Mouse (Mus musculus): ENCODE measurements around the gene Dffb. TPM values are rescaled to one million over a fixed set of nuclear protein-coding genes. Genes with fewer than 3 reads are reported as not detected.
"Not testable (repeated sequence)": the region's sequence is repeated elsewhere in the genome, so short reads cannot be mapped to it uniquely, and the experiment has no call there.

Dffb gene
- total RNA-seq, 2 experiments from 2014 or later: 15.1 to 17.9 TPM

DNA sequence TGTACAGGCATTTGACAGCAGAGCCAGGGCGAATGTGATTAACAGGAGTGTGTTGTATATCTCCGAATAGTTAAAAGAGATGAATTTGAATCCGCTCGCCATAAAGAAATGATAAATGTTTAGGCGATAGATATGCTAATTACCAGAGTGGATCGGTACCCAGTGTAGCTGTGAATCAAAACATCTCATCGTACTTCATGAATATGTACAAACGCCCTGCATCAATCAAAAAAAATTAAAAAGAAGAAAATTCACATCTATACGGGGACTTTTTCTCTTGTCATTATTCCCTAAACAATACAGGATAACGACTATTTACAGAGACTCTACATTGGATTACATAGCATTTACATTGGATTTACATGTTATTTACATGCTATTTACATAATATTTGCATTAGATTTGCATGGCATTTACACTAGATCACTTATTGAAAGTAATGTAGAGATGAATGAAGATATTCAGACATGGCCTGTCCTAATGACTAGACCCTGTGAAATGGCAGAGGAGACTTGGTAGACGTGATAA lies 46.1 kb downstream of the Dffb start:
- no peak overlapping the region for H3K4me3 ChIP-seq
- intact Hi-C loops (cut with DNase I): no loop called here
- no peak for TF ChIP-seq CTCF (IDR thresholded peaks at IDR 0.05)
- DNase-seq (ENCODE audit: extremely low spot score in 1 of 2, low spot score in 2 of 2): no peak
- H3K27ac ChIP-seq: no peak overlapping the region

DNA sequence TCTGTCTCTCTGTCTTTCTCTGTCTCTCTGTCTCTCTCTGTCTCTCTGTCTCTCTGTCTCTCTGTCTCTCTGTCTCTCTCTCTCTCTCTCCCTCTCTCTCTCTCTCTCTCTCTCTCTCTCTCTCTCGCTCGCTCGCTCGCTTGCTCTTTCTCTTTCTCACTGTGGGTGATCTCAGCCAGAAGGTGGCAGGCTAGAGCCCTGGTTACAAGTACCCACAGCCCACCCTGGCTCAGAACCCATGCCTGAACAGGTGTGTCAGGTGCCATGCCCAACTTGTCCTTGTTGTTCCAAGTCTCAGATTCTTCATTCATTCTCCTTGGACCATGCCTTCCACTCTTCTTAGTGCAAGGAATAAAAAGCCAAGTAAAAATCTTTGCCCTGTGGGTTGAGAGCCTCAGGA lies 52.8 kb downstream of the Dffb start:
- H3K27ac ChIP-seq; intact Hi-C loops (cut with DNase I); H3K4me3 ChIP-seq; DNase-seq (ENCODE audit: extremely low spot score in 1 of 2, low spot score in 2 of 2): not testable (repeated sequence)

DNA sequence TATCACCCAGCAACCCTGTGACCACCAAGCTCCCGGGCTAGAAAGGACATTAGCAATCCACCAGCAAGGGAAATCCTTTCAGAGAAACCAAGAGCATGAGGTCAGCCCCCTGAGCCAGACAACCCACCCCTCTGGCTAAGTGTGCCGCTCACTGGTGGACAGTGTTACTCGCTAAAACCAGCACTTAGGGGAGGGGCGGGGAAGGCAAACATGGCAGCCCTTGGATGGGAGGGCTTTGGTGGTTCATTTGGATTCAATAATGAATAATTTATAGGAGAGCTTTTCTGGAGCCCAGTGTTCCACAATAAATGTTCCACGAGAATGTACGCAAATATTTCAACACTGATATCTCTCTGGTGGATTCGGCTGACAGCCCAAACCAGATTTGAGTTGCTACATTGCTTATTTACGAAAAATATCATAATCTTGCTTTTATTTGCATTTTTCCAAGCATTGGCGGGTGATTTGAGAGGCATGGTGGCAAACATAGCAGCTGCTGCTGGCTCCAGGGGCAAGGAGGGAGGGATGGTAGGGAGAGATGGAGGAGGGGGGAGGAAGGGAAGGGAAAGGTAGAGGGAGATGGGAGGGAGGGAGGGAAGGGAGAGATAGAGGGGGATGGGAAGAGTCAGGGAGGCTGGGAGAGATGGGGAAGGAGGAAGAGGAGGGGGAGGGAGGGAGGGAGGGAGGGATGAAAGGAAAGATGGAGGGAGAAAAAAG lies 54.3 kb downstream of the Dffb start:
- no peak overlapping the region for H3K27ac ChIP-seq
- no peak for TF ChIP-seq CTCF (IDR thresholded peaks at IDR 0.05)

DNA sequence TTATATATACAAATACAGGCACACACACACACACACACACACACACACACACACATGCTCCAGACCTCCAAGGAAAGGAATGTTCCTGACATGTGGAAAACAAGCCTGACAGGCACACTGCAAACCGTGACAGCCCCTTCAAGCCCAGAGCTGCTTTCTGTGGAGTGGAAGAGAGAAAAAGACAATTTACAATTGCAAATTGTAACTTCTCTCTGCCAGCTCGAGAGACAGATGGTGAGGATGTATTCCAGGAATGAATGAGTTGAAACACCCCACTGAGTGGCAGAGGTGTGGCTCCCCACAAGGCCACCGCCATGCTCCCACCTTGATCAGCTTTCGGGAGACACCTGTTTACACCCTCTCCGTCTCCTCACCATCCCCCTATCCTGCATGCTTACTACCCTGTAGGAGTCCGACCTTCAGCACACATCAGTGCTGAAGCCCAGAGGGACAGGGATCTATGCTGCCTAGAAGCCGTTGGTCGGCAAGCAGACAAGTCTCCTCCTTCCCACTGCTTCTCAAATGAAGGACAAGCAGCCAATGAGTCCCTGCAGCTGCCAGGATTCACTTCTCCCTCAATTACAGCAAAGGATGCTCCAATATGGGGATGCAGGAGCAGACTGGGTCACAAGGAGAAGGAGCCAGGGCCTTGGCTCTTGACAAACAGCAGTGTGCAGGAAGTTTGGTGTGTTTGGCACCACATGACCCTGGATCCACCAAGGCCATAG lies 57.0 kb downstream of the Dffb start:
- intact Hi-C loops (cut with DNase I): no loop called here
- no peak for TF ChIP-seq CTCF (IDR thresholded peaks at IDR 0.05)
- H3K4me3 ChIP-seq: no peak overlapping the region
- H3K27ac ChIP-seq: no peak overlapping the region
- DNase-seq (ENCODE audit: extremely low spot score in 1 of 2, low spot score in 2 of 2): no peak

More for the DNA sequence above, 54.3 kb downstream of the Dffb start:
- H3K4me3 ChIP-seq: no peak overlapping the region
- no peak for DNase-seq (ENCODE audit: extremely low spot score in 1 of 2, low spot score in 2 of 2)
- intact Hi-C loops (cut with DNase I): no loop called here

Other genes with a start within 250 kb of the Dffb start
- gene A430005L14Rik, start 17.9 kb downstream of the Dffb start, total RNA-seq (2021): 10 to 100 TPM; 24.5 to 24.9 TPM
- 10 to 100 TPM; 33.6 to 34.4 TPM for gene Cep104, start 68 bp upstream of the Dffb start, total RNA-seq (2021)
- gene Lrrc47, start 36.6 kb upstream of the Dffb start, total RNA-seq (2021): 10 to 100 TPM; 56.9 to 79.2 TPM
- gene Smim1, start 51.1 kb upstream of the Dffb start, total RNA-seq (2021): 10 to 100 TPM in 1 of 2 experiments, 1 to 10 TPM in 1; 7.6 to 11.7 TPM
- not detected for gene Ccdc27, start 67.6 kb upstream of the Dffb start, total RNA-seq (2021)
- 1 to 10 TPM in 1 of 2 experiments, under 1 TPM in 1; 0.41 to 1.1 TPM for gene Trp73, start 165.1 kb upstream of the Dffb start, total RNA-seq (2021)
- gene Wrap73, start 167.2 kb upstream of the Dffb start, total RNA-seq (2021): 10 to 100 TPM; 29.4 to 35.2 TPM
- gene Tprgl, start 185.5 kb upstream of the Dffb start, total RNA-seq (2021): 100 to 1,000 TPM; 162 to 168 TPM
- gene Megf6, start 195.6 kb upstream of the Dffb start, total RNA-seq (2021): 1 to 10 TPM; 4.3 to 5.5 TPM